Mouse (Mus musculus) megakaryocyte, embryonic 14.5 days (primary cell): ENCODE measurements around the gene Rpf1. TPM values are rescaled to one million over a fixed set of nuclear protein-coding genes. Genes with fewer than 3 reads are reported as not detected.

Experiments
- H3K27me3 ChIP-seq: replicated peaks from 2 replicates; pipeline ENCODE3; 2012; ENCODE audit warnings: inconsistent platforms
- H3K36me3 ChIP-seq: replicated peaks from 2 replicates; pipeline ENCODE3; 2012; ENCODE audit warnings: low read length, inconsistent platforms, mixed read lengths
- H3K4me1 ChIP-seq: 2 replicates; pipeline ENCODE4 v1.6.1; 2012; ENCODE audit warnings: inconsistent platforms
- H3K4me3 ChIP-seq: replicated peaks from 2 replicates; pipeline ENCODE3; 2012; ENCODE audit warnings: moderate library complexity, mild to moderate bottlenecking, inconsistent platforms
- H3K9me3 ChIP-seq: 2 replicates; pipeline ENCODE4 v1.6.1; 2012; ENCODE audit warnings: inconsistent platforms
- FLI1 ChIP-seq: IDR thresholded peaks from 2 replicates; pipeline ENCODE4 v1.6.1; 2012; ENCODE audit warnings: low read length, inconsistent platforms, mixed read lengths
- GATA1 ChIP-seq: IDR thresholded peaks from 3 replicates; pipeline ENCODE4 v1.6.1; 2012; ENCODE audit warnings: mixed read lengths, low read length, inconsistent platforms, borderline replicate concordance
- polyA plus RNA-seq: library from polyadenylated mRNA; stranded (reverse); fragments of >175 nt; gene quantifications from 2 replicates; pipeline ENCODE4 v1.2.3, GENCODE M21; 2012; ENCODE audit warnings: low replicate concordance; ENCODE audit not compliant: insufficient read depth

Gene Rpf1
- polyA plus RNA-seq, 1 experiment, result 9.7 TPM

- Histone ChIP-seq H3K4me1 (no peaks in the 10 kb centered on the region), H3K9me3 (no peaks in the 10 kb centered on the region), H3K4me3 (no peak overlapping the region), H3K27me3 (peaks cover 2% of the 10 kb centered on the region), H3K36me3 (no peaks in the 10 kb centered on the region)
- TF ChIP-seq GATA1, result no peak
- TF ChIP-seq FLI1, result no peak
Measured at GRCm38 (mm10) chr3:146557507-146557906, 36.3 kb upstream of the Rpf1 start.

GRCm38 (mm10) chr3:146556567-146556966, 35.3 kb upstream of the Rpf1 start:
- Histone ChIP-seq H3K36me3 (no peaks in the 10 kb centered on the region), H3K27me3 (peaks cover 5% of the 10 kb centered on the region), H3K9me3 (no peaks in the 10 kb centered on the region), H3K4me1 (no peaks in the 10 kb centered on the region), H3K4me3 (no peak overlapping the region)
- TF ChIP-seq FLI1 (no peak), GATA1 (no peak)

- Histone ChIP-seq H3K36me3 (no peaks in the 10 kb centered on the region), H3K27me3 (peaks cover 9% of the 10 kb centered on the region), H3K9me3 (no peaks in the 10 kb centered on the region), H3K4me3 (no peak overlapping the region), H3K4me1 (peaks cover 5% of the 10 kb centered on the region)
- TF ChIP-seq GATA1, result no peak
- TF ChIP-seq FLI1, result no peak
Measured at GRCm38 (mm10) chr3:146554816-146555215, 33.6 kb upstream of the Rpf1 start.

- Histone ChIP-seq H3K36me3 (no peaks in the 10 kb centered on the region), H3K9me3 (peaks cover 6% of the 10 kb centered on the region; the same call in 1 of the 2 replicates), H3K4me3 (no peak overlapping the region), H3K27me3 (no peaks in the 10 kb centered on the region), H3K4me1 (peaks cover 6% of the 10 kb centered on the region)
- TF ChIP-seq GATA1 (no peak), FLI1 (no peak)
Measured at GRCm38 (mm10) chr3:146543632-146544031, 22.4 kb upstream of the Rpf1 start.

- no peaks in the 10 kb centered on the region for H3K36me3 ChIP-seq
- H3K27me3 ChIP-seq, result no peaks in the 10 kb centered on the region
- peaks cover 6% of the 10 kb centered on the region for H3K4me1 ChIP-seq
- no peak overlapping the region for H3K4me3 ChIP-seq
- no peak for TF ChIP-seq GATA1
- no peak for TF ChIP-seq FLI1
- peaks cover 6% of the 10 kb centered on the region; the same call in 1 of the 2 replicates for H3K9me3 ChIP-seq
Measured at GRCm38 (mm10) chr3:146540521-146541273, 19.5 kb upstream of the Rpf1 start.

- Histone ChIP-seq H3K27me3 (peaks cover 11% of the 10 kb centered on the region), H3K36me3 (no peaks in the 10 kb centered on the region), H3K9me3 (peaks cover 5% of the 10 kb centered on the region), H3K4me3 (no peak overlapping the region), H3K4me1 (peaks cover 4% of the 10 kb centered on the region)
- TF ChIP-seq FLI1, result no peak
- TF ChIP-seq GATA1, result no peak
Measured at GRCm38 (mm10) chr3:146534986-146535385, 13.8 kb upstream of the Rpf1 start.

- H3K4me1 ChIP-seq, result peaks cover 4% of the 10 kb centered on the region
- peaks cover 5% of the 10 kb centered on the region for H3K9me3 ChIP-seq
- H3K4me3 ChIP-seq, result no peak overlapping the region
- no peaks in the 10 kb centered on the region for H3K36me3 ChIP-seq
- TF ChIP-seq GATA1 (no peak), FLI1 (no peak)
- peaks cover 16% of the 10 kb centered on the region for H3K27me3 ChIP-seq
Measured at GRCm38 (mm10) chr3:146528335-146528734, 7.1 kb upstream of the Rpf1 start.

- H3K27me3 ChIP-seq, result peaks cover 2% of the 10 kb centered on the region
- TF ChIP-seq GATA1 (no peak), FLI1 (no peak)
- H3K4me3 ChIP-seq, result peak overlapping the region; percentile 98
- H3K9me3 ChIP-seq, result no peaks in the 10 kb centered on the region
- peaks cover 25% of the 10 kb centered on the region for H3K36me3 ChIP-seq
- peaks cover 11% of the 10 kb centered on the region; the same call in 1 of the 2 replicates for H3K4me1 ChIP-seq
Measured at GRCm38 (mm10) chr3:146521652-146522020, 407 bp upstream of the Rpf1 start.

GRCm38 (mm10) chr3:146520226-146520797, 917 bp downstream of the Rpf1 start:
- Histone ChIP-seq H3K27me3 (no peaks in the 10 kb centered on the region), H3K36me3 (peaks cover 35% of the 10 kb centered on the region), H3K4me3 (peak overlapping the region; percentile 98), H3K9me3 (no peaks in the 10 kb centered on the region), H3K4me1 (peaks cover 11% of the 10 kb centered on the region; the same call in 1 of the 2 replicates)
- no peak for TF ChIP-seq GATA1
- no peak for TF ChIP-seq FLI1

GRCm38 (mm10) chr3:146506711-146507110, 14.5 kb downstream of the Rpf1 start:
- Histone ChIP-seq H3K9me3 (no peaks in the 10 kb centered on the region), H3K27me3 (no peaks in the 10 kb centered on the region), H3K4me1 (peaks cover 28% of the 10 kb centered on the region), H3K36me3 (peaks cover 99% of the 10 kb centered on the region), H3K4me3 (no peak overlapping the region)
- TF ChIP-seq FLI1, result no peak
- TF ChIP-seq GATA1, result no peak

GRCm38 (mm10) chr3:146501601-146502123, 19.6 kb downstream of the Rpf1 start:
- H3K27me3 ChIP-seq, result no peaks in the 10 kb centered on the region
- peak overlapping the region; percentile 95 for H3K4me3 ChIP-seq
- TF ChIP-seq FLI1 (no peak), GATA1 (no peak)
- peaks cover 46% of the 10 kb centered on the region for H3K4me1 ChIP-seq
- no peaks in the 10 kb centered on the region for H3K9me3 ChIP-seq
- peaks cover 53% of the 10 kb centered on the region for H3K36me3 ChIP-seq
